Mouse (Mus musculus) bone marrow, adult 2 months (tissue): Measurements from ENCODE around the gene Paics.

Source experiments
- CTCF ChIP-seq: fragments of 200-500 bp; IDR thresholded peaks from 2 replicates; pipeline ENCODE4 v1.5.1; 2011; ENCODE audit warnings: low read length, control low read depth; ENCODE audit not compliant: control insufficient read depth, insufficient read depth
- POLR2A ChIP-seq: fragments of 200-500 bp; IDR thresholded peaks from 2 replicates; pipeline ENCODE4 v1.6.1; 2011; ENCODE audit warnings: low read depth, mild to moderate bottlenecking, control low read depth, low read length, borderline replicate concordance; ENCODE audit not compliant: control insufficient read depth

GRCm38 (mm10) chr5:76975736-76976135 is 24.6 kb downstream of the Paics start:
- no peak for TF ChIP-seq POLR2A
- TF ChIP-seq CTCF: no peak
